Mouse (Mus musculus) C2C12 (cell line): Measurements from ENCODE around the gene Ctso. TPM values are rescaled to one million over a fixed set of nuclear protein-coding genes. Genes with fewer than 3 reads are reported as not detected.

Experiments used
- H3K27me3 ChIP-seq: one replicate; pipeline ENCODE4 v1.6.1; 2011; ENCODE audit not compliant: control insufficient read depth, insufficient read depth, insufficient read length
- H3K36me3 ChIP-seq: one replicate; pipeline ENCODE4 v1.6.1; 2011; ENCODE audit not compliant: control insufficient read depth, insufficient read depth
- H3K4me3 ChIP-seq: one replicate; pipeline ENCODE4 v1.5.1; 2011; ENCODE audit warnings: mild to moderate bottlenecking, control low read depth; ENCODE audit not compliant: poor library complexity, insufficient read depth, severe bottlenecking
- H3K79me2 ChIP-seq: one replicate; pipeline ENCODE4 v1.6.1; 2011; ENCODE audit not compliant: control insufficient read depth, insufficient read depth
- H3K79me3 ChIP-seq: one replicate; pipeline ENCODE4 v1.6.1; 2011; ENCODE audit warnings: low read depth, control low read depth
- H3ac ChIP-seq: one replicate; pipeline ENCODE3; 2011; ENCODE audit warnings: low read depth; ENCODE audit not compliant: control insufficient read depth, insufficient read length
- CEBPB ChIP-seq: IDR thresholded peaks from one replicate; pipeline ENCODE4 v1.6.1; 2011; ENCODE audit warnings: low read depth, mild to moderate bottlenecking, control low read depth, moderate library complexity
- CTCF ChIP-seq: IDR thresholded peaks from one replicate; pipeline ENCODE4 v1.5.1; 2011; ENCODE audit not compliant: control insufficient read depth, insufficient read depth, insufficient read length
- FOSL1 ChIP-seq: IDR thresholded peaks from one replicate; pipeline ENCODE4 v1.8.0; 2011; ENCODE audit warnings: mild to moderate bottlenecking, low read length; ENCODE audit not compliant: poor library complexity, insufficient read depth, severe bottlenecking
- MAX ChIP-seq: IDR thresholded peaks from one replicate; pipeline ENCODE4 v1.6.1; 2011; ENCODE audit warnings: mild to moderate bottlenecking, control low read depth
- MYOD1 ChIP-seq: IDR thresholded peaks from one replicate; pipeline ENCODE4 v1.6.1; 2011; ENCODE audit warnings: low read depth; ENCODE audit not compliant: control insufficient read depth, insufficient read length
- MYOG ChIP-seq: IDR thresholded peaks from one replicate; pipeline ENCODE4 v1.6.1; 2011; ENCODE audit not compliant: control insufficient read depth, insufficient read length; ENCODE audit errors: extremely low read depth
- USF1 ChIP-seq: IDR thresholded peaks from one replicate; pipeline ENCODE4 v1.6.1; 2011; ENCODE audit warnings: low read depth, mild to moderate bottlenecking, control low read depth, moderate library complexity
- polyA plus RNA-seq: library from polyadenylated mRNA; unstranded; fragments of >200 nt; fragmentation: generic; extraction: Trizol; gene quantifications from one replicate; pipeline ENCODE4 v1.2.1, GENCODE M21; 2012; ENCODE audit warnings: missing spikeins

The Ctso gene
- polyA plus RNA-seq, 1 experiment: 0.83 TPM

DNA sequence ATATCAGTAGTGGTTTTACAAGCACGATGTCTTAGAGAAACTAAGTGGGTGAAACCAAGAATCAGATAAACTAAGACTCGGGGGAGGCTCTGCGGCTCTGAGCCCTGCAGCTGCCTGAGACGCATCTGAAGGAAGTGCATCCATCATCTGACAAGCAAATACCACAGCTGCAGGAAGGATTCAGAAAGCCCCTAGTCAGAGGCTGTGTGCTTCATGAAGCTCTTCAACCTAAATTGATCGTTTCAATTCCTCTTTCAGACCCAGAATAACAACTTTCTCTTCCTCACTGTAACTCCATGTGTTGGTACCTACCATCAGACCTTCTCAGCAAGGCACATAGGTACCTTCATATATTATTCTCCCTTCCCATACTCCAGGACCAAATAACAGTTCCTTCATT, 6.5 kb upstream of the Ctso start:
- no peak overlapping the region for H3ac ChIP-seq
- no peaks in the 10 kb centered on the region for H3K79me2 ChIP-seq
- H3K36me3 ChIP-seq: no peaks in the 10 kb centered on the region
- TF ChIP-seq MYOD1 (no peak), MAX (no peak), CTCF (no peak), USF1 (no peak), FOSL1 (no peak), MYOG (no peak), CEBPB (no peak)
- H3K79me3 ChIP-seq: no peaks in the 10 kb centered on the region
- H3K27me3 ChIP-seq: no peaks in the 10 kb centered on the region
- no peak overlapping the region for H3K4me3 ChIP-seq

DNA sequence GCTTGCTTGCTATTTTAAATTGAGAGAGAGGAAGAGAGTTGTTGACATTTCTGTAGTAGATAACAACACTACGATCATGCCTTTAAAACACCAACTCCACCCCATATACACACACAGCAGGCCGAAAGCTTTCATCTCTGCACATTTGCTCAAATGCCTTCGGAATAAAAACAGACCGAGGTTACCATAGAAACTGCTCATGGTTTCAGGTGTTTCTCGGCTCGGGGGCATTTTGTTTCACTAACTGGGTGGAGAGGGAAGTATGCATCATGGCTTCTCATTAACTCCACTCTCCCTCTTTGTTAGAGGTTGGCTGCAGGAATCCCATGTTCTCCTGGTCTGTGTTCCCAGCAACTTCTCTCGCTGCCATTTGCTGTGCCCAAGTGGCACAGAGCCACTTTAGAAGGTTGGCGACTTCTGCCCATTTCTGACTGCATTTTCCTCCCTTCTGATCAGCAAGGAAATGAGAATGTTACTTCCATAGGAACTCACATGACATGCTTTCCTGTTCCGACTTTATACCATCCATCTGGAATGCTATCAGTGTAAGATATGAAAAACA, 5.6 kb upstream of the Ctso start:
- TF ChIP-seq MYOD1 (no peak), CTCF (no peak)
- Histone ChIP-seq H3K36me3 (no peaks in the 10 kb centered on the region), H3K27me3 (no peaks in the 10 kb centered on the region), H3K79me3 (no peaks in the 10 kb centered on the region), H3K79me2 (no peaks in the 10 kb centered on the region), H3ac (no peak overlapping the region), H3K4me3 (no peak overlapping the region)

DNA sequence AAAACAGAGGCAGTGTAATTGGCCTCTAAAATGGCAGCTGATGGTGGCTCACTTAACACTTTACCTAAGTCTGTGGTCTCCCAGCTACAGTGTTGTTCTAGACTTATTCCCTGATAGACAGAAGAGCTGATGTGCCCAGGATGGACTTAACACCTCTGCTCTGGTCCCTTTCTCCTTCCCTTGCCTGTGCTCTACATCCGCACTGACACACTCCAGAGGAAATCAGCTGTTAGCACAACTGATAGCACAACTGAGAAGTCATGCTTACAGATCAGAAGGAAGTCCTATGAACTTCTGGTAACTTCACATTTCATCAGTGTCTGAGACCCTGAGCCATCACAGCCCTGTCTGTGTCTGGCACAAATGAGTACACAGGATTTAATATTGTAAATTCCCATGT, 3.3 kb upstream of the Ctso start:
- Histone ChIP-seq H3K79me3 (no peaks in the 10 kb centered on the region), H3ac (no peak overlapping the region), H3K36me3 (no peaks in the 10 kb centered on the region), H3K79me2 (no peaks in the 10 kb centered on the region), H3K4me3 (no peak overlapping the region), H3K27me3 (no peaks in the 10 kb centered on the region)
- TF ChIP-seq CTCF: no peak
- TF ChIP-seq FOSL1: no peak
- no peak for TF ChIP-seq MAX
- no peak for TF ChIP-seq CEBPB
- no peak for TF ChIP-seq MYOD1
- no peak for TF ChIP-seq USF1
- TF ChIP-seq MYOG: no peak

DNA sequence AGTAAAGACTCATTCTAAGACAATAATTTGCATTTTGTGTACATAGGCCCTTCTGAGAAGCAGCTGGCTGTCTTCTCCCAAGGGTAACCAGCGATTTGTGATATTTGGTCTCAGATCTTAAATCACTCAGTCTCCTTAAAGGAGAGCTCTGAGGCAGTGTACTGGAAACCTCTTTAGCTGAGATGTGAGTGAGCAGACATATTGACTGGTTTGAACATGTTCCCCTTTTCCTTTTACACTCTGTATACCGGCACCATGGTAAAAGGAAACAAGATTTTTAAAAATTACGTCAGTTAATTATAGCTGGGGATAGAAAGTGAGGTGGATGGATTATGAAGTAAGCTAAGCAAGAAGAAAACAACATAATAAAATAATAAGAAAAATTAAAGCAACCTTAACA, 706 bp upstream of the Ctso start:
- Histone ChIP-seq H3ac (no peak overlapping the region), H3K4me3 (no peak overlapping the region), H3K79me2 (no peaks in the 10 kb centered on the region), H3K36me3 (no peaks in the 10 kb centered on the region), H3K27me3 (no peaks in the 10 kb centered on the region), H3K79me3 (no peaks in the 10 kb centered on the region)
- TF ChIP-seq CTCF: no peak
- no peak for TF ChIP-seq USF1
- no peak for TF ChIP-seq FOSL1
- no peak for TF ChIP-seq MYOD1
- TF ChIP-seq MAX: no peak
- no peak for TF ChIP-seq MYOG
- no peak for TF ChIP-seq CEBPB

DNA sequence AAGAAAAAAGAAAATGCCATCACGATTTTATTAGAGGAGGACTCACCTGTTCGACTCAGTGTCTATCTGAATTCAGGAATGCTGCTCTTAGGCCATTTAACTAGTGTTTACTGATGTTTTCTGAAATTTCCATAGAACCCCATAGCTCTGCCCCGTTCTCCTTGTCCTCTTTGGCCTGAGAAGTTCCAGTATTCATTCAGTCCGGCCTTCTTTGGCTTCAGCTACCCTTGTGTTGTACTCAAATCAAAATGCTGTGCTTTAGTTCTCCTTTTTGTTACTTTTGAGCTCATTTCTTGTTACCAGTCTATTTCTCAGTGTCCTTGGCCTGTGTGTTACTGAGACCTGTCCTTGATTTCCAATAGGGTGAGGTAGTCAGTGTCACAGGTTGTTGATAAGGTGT, 947 bp downstream of the Ctso start:
- Histone ChIP-seq H3K79me2 (no peaks in the 10 kb centered on the region), H3ac (no peak overlapping the region), H3K79me3 (no peaks in the 10 kb centered on the region), H3K4me3 (no peak overlapping the region), H3K27me3 (no peaks in the 10 kb centered on the region), H3K36me3 (no peaks in the 10 kb centered on the region)
- TF ChIP-seq FOSL1: no peak
- TF ChIP-seq MYOD1: no peak
- TF ChIP-seq USF1: no peak
- no peak for TF ChIP-seq MYOG
- TF ChIP-seq MAX: no peak
- TF ChIP-seq CTCF: no peak
- TF ChIP-seq CEBPB: no peak

DNA sequence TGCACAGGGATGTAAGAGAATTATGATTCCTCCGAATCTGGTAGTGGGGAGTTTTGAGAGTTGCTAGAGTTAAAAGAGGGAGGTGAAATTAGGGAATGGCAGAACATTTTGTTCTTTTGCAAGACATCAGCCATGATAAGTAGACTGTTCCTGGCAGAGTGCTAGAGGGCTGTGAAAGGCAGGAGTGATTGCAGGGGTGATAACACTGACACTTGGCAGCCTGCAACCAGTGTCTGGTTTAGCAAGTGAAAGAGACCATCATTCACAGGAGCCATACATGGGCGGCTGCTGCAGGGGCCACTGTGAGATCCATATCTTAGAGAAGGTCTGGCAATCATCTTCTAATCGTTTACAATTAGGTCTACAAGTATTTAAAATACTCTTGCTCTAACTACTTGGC, 6.5 kb downstream of the Ctso start:
- Histone ChIP-seq H3ac (no peak overlapping the region), H3K27me3 (no peaks in the 10 kb centered on the region), H3K36me3 (no peaks in the 10 kb centered on the region), H3K4me3 (no peak overlapping the region), H3K79me3 (no peaks in the 10 kb centered on the region), H3K79me2 (no peaks in the 10 kb centered on the region)
- TF ChIP-seq USF1 (no peak), CEBPB (no peak), MYOD1 (no peak), MAX (no peak), FOSL1 (no peak), MYOG (no peak), CTCF (no peak)
